Mouse (Mus musculus) inflammation-experienced regulatory T-cells, adult 16 weeks (primary cell): ENCODE measurements around the gene Prpsap2. TPM values are rescaled to one million over a fixed set of nuclear protein-coding genes. Genes with fewer than 3 reads are reported as not detected.

Experiments
- polyA plus RNA-seq: library from polyadenylated mRNA; unstranded; fragments of 100-300 nt; shearing (Covaris generic); gene quantifications from one replicate; pipeline ENCODE4 v1.2.1, GENCODE M21; 2017

Gene Prpsap2
- 33.7 TPM for polyA plus RNA-seq

DNA sequence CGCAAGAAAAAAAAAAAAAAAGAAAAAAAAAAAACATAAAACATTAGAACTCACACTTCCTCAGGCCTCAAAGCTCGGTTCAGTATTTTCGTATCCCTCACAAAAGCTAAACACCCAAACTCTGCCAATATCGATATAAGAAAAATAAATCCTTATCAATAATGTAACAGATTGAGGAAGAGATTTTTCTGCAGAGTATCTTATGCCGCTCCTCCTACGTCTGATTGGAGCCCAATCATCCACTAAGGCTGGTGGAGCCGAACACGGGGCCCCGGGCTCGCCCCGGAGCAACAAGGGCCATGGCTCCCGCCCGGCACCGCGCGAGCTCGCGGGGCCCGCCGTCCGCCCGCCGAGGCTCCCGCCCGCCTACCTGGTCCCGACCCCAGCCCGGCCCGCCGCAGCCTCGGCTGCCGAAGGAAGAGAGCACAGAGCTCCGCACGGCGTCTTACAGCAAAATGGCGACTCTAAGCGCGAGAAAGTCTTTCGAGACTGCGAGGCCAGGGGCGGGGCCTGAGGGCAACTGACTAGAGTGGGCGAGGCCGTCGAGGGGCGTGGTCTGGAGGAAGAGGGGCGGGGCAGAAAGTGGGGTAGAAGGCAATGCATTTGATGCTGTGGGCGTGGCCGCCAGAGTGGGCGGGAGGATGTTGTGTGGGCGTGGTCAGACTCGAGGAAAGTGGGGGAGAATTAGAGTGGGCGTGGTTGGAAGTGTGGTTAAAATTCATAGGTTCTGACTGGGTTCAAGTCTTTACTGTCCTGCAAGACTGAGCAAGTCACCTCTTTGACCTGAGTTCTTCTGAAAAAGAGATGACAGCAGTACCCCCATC, at the start of gene Prpsap2:
TSS of gene Prpsap2 (minus strand) at position 505 of the 824 bp plus-strand sequence.

DNA sequence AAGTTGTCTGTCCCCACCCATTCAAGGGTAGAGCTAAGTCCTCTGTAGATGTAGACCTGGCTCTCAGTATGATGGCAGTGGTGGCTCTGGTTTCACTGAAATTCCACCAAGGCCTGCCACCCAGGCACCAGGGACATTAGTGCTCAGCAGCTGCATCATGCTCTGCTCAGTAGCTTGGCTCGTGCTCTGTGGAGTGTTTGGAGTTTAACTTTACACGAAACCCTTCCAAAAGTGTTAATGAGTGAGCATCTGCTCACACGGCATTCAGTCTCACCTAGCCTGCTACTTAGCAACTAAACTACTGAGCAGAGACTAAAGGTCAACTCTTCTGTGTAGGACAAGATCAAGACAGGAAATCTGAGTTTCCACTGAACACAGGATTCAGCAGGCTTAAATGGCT, 41.3 kb downstream of the Prpsap2 start, which contains the start of gene Slc5a10:
TSS of gene Slc5a10 (minus strand) at position 191 of the 400 bp plus-strand sequence.

DNA sequence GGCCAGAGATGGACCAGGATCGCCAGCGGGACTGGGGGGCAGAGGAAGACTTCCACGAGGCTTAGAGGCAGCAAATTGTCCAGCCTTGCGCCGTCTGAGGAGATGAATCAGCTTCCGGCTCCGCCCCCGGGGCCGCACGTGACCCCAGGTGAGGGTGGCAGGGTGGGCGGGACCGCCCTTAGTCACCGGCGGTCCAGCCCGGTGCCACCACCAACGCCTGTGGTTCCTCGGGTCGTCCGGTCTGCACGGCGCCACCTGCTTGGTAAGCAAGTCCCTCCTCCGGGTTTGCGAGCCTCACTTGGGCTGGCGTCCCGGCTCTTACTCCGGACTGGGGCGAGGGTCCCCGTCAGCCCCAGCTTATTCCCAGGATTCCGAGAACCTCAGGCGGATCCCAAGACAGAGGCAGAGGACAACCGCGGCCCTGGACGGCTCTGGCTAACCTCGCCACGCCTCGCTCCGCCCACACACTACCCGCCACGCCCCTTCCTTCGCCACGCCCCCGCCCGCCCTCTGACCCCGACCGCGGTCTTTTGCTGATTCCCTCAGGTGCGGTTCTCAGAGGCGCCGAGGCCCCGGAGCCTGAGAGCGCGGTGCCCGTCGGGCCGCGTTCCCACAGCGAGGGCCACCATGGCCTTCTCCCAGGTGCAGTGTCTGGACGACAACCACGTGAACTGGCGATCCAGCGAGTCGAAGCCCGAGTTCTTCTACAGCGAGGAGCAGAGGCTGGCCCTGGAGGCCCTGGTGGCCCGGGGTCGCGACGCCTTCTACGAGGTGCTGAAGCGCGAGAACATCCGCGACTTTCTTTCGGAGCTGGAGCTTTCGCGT, 77.8 kb downstream of the Prpsap2 start, which contains the start of gene Fam83g:
TSS of gene Fam83g (plus strand) at position 185 of the 825 bp plus-strand sequence.

Other genes with a start within 250 kb of the Prpsap2 start
- gene Epn2, start 182.4 kb downstream of the Prpsap2 start, polyA plus RNA-seq: 0.80 TPM
- gene Grap, start 108.8 kb downstream of the Prpsap2 start, polyA plus RNA-seq: 430 TPM
- gene Fam83g, start 78.0 kb downstream of the Prpsap2 start, polyA plus RNA-seq: 3.7 TPM
- gene Slc5a10, start 41.3 kb downstream of the Prpsap2 start, polyA plus RNA-seq: 0.18 TPM
- gene Ulk2, start 93.0 kb upstream of the Prpsap2 start, polyA plus RNA-seq: 3.6 TPM
- gene Akap10, start 168.2 kb upstream of the Prpsap2 start, polyA plus RNA-seq: 61.9 TPM
- 4.2 TPM for gene Specc1, start 194.7 kb upstream of the Prpsap2 start, polyA plus RNA-seq